ENCODE assay signal across 15 mouse cellular contexts in genomic region chr4:138288691-138289090, GRCm38 (mm10). TPM values are rescaled to one million over a fixed set of nuclear protein-coding genes. Genes with fewer than 3 reads are reported as not detected.
"Had no signal": no experiment of that assay in that cellular context is flagged by ENCODE, and none has a peak within 500 bp of the region (broad histone marks: within the 10 kb centered on the region; RNA-seq: fewer than 3 reads in every experiment).

No protein-coding gene starts in this region.

- H3K27me3 ChIP-seq: intestine, embryonic 15.5 days; liver, embryonic 13.5 days; lung, embryonic 15.5 days had no signal

- H3K36me3 ChIP-seq: intestine, embryonic 15.5 days; limb, embryonic 12.5 days; liver, embryonic 13.5 days; lung, embryonic 15.5 days; midbrain, embryonic 10.5 days; neural tube, embryonic 12.5 days had no signal

- H3K9ac ChIP-seq: intestine, embryonic 15.5 days; limb, embryonic 12.5 days; liver, embryonic 13.5 days; liver, postnatal 0 days; lung, embryonic 15.5 days; neural tube, embryonic 12.5 days had no signal

- H3K4me1 ChIP-seq: limb, embryonic 12.5 days; liver, embryonic 13.5 days; lung, embryonic 15.5 days had no signal

- ATAC-seq: intestine, embryonic 15.5 days; liver, postnatal 0 days had no signal

- H3K27ac ChIP-seq: intestine, embryonic 15.5 days; limb, embryonic 12.5 days; liver, embryonic 13.5 days; lung, embryonic 15.5 days; midbrain, embryonic 10.5 days; neural tube, embryonic 12.5 days; stomach, postnatal 0 days had no signal

- H3K4me3 ChIP-seq: intestine, embryonic 15.5 days; limb, embryonic 12.5 days; liver, embryonic 13.5 days; lung, embryonic 15.5 days; midbrain, embryonic 10.5 days; neural tube, embryonic 12.5 days had no signal

- H3K9me3 ChIP-seq: intestine, embryonic 15.5 days; limb, embryonic 12.5 days; liver, embryonic 13.5 days; lung, embryonic 15.5 days; midbrain, embryonic 10.5 days; neural tube, embryonic 12.5 days had no signal

- H3K4me2 ChIP-seq: intestine, embryonic 15.5 days; limb, embryonic 12.5 days; liver, embryonic 13.5 days; lung, embryonic 15.5 days; neural tube, embryonic 12.5 days had no signal

- DNase-seq: kidney, adult 8-10 months; kidney, postnatal 36 days; layer of hippocampus, adult 9-11 months; layer of hippocampus, postnatal 36 days; liver; liver, embryonic 13.5 days; liver, postnatal 0 days; thymus, postnatal 4 days had no signal

RNA-seq across cellular contexts. Expression of gene Kif17, which starts 38.5 kb away (rescaled TPM):
- total RNA-seq: neutrophil, adult 5-6 weeks had no signal
